Mouse (Mus musculus): ENCODE measurements around the gene Wdr54. TPM values are rescaled to one million over a fixed set of nuclear protein-coding genes. Genes with fewer than 3 reads are reported as not detected.
"Not testable (repeated sequence)": the region's sequence is repeated elsewhere in the genome, so short reads cannot be mapped to it uniquely, and the experiment has no call there.

Gene Wdr54
- total RNA-seq, 2 experiments from 2014 or later, result not detected

- no peak for ATAC-seq (replicated peaks; ENCODE audit: low FRiP score, poor library complexity, severe bottlenecking)
Observed at GRCm38 (mm10) chr6:83161921-83162641, 5.9 kb upstream of the Wdr54 start.

GRCm38 (mm10) chr6:83161442-83161841 lies 5.2 kb upstream of the Wdr54 start:
- ATAC-seq (replicated peaks; ENCODE audit: low FRiP score, poor library complexity, severe bottlenecking), result no peak

DNA sequence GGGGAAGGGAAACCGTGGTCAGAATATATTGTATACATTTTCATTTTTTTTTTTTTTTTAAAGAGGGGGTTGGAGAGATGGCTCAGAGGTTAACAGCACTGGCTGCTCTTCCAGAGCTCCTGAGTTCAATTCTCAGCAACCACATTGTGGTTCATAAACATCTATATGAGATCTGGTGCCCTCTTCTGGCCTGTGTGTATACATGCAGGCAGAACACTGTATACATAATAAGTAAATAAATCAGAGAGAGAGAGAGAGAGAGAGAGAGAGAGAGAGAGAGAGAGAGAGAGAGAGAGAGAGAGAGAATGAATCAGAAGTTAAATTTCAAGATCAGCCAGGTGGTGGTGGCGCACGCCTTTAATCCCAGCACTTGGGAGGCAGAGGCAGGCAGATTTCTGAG lies 3.3 kb upstream of the Wdr54 start:
- ATAC-seq (replicated peaks; ENCODE audit: low FRiP score, poor library complexity, severe bottlenecking), result not testable (repeated sequence)

DNA sequence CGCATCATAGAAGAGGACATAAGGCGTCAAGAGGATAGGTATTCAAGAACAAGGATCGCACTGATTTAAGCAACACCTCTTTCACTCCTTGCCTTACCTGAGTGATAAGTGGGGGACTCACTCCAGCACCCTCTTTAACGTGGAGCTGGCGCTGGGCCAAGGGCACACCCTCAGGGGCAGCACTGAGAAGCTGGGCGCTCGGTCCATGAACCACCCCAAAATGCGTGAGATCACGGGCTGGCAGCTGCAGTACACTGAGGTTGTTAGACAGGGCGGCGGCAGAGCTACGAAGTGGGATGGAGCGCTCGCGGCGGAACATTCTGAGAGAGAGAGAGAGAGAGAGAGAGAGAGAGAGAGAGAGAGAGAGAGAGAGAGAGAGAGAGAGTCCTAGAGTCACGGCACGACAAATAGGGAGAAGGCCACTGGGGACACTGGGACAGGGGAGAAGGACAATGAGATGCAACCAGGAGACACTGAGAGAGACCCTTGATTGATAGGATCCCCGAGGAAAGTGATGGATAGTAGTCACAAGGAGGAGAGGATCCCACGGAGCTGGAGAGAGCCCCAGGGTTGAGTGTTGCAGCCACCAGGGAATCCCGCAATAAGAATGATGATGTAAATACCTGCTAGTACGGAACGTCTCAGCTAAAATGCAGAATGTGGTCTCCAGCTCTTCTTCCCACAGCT lies 502 bp downstream of the Wdr54 start:
- ATAC-seq (replicated peaks; ENCODE audit: low FRiP score, poor library complexity, severe bottlenecking), result no peak

- no peak for ATAC-seq (replicated peaks; ENCODE audit: low FRiP score, poor library complexity, severe bottlenecking)
Observed at GRCm38 (mm10) chr6:83153485-83153884, 2.7 kb downstream of the Wdr54 start.

GRCm38 (mm10) chr6:83153038-83153437 lies 3.2 kb downstream of the Wdr54 start:
- ATAC-seq (replicated peaks; ENCODE audit: low FRiP score, poor library complexity, severe bottlenecking), result no peak

- ATAC-seq (replicated peaks; ENCODE audit: low FRiP score, poor library complexity, severe bottlenecking), result no peak
Observed at GRCm38 (mm10) chr6:83151721-83152120, 4.5 kb downstream of the Wdr54 start.

GRCm38 (mm10) chr6:83147280-83147679 lies 8.9 kb downstream of the Wdr54 start:
- ATAC-seq (replicated peaks; ENCODE audit: low FRiP score, poor library complexity, severe bottlenecking), result no peak

GRCm38 (mm10) chr6:83145805-83146204 lies 10.4 kb downstream of the Wdr54 start:
- no peak for ATAC-seq (replicated peaks; ENCODE audit: low FRiP score, poor library complexity, severe bottlenecking)

DNA sequence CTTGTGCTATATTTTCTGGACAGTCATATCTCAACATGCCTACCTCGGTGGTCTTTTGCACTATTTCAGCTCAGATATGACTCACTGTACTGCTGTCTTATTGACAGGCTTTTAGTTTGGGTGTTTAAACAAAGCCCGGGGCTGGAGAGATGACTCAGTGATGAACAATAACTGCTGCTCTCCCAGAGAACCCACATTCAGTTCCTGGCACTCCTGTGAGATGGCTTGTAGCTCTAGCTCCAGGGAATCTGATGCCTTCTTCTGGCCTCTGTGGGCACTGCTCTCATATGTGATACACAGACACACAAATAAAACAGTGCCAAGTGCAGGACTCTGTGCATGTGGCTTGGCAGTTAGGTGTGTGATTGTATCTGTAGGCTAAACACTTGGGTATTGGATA lies 11.0 kb downstream of the Wdr54 start:
- no peak for ATAC-seq (replicated peaks; ENCODE audit: low FRiP score, poor library complexity, severe bottlenecking)

DNA sequence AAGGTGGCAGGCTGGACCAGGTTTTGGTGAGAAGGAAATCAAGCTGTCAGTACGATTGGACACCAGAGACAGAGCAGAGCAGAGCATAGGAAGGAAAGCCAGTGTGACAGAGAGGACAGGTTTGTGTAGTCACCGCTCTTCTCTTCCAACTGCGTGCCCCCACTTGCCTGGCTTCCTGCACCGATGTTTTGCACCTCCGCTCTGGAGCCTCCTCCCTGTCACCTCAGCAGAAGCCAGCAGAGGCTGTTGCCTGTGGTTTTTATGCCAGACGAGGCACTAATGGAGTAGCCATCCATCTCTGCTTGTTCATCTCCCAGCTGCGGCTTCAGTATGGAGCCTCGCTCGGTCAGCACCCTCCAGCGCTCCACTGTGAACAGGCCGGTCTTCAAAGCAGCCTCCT lies 13.3 kb downstream of the Wdr54 start:
- no peak for ATAC-seq (replicated peaks; ENCODE audit: low FRiP score, poor library complexity, severe bottlenecking)

GRCm38 (mm10) chr6:83142211-83142731 lies 13.9 kb downstream of the Wdr54 start:
- no peak for ATAC-seq (replicated peaks; ENCODE audit: low FRiP score, poor library complexity, severe bottlenecking)

- ATAC-seq (replicated peaks; ENCODE audit: low FRiP score, poor library complexity, severe bottlenecking), result no peak
Observed at GRCm38 (mm10) chr6:83141636-83142035, 14.6 kb downstream of the Wdr54 start.

GRCm38 (mm10) chr6:83140044-83140443 lies 16.2 kb downstream of the Wdr54 start:
- no peak for ATAC-seq (replicated peaks; ENCODE audit: low FRiP score, poor library complexity, severe bottlenecking)

DNA sequence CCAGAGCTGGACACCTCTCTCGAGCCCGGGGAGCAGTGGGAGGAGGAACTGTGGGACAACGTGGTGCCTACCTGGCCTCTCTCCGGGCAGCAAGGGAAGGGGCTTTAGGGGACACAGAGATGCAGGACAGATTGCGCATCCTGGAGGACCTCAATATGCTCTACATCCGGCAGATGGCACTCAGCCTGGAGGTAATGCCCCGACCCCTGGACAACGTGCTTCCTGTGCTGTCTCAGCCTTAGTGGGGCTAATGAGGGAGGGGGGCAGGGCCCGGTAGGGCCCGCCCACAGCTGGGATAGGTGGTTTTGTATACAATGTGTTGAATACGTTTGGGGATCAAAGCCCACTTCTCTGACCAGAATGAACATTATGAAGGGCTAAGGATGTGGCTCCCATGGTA lies 18.1 kb downstream of the Wdr54 start:
- ATAC-seq (replicated peaks; ENCODE audit: low FRiP score, poor library complexity, severe bottlenecking), result no peak

- ATAC-seq (replicated peaks; ENCODE audit: low FRiP score, poor library complexity, severe bottlenecking), result no peak
Observed at GRCm38 (mm10) chr6:83137576-83137950, 18.6 kb downstream of the Wdr54 start.

DNA sequence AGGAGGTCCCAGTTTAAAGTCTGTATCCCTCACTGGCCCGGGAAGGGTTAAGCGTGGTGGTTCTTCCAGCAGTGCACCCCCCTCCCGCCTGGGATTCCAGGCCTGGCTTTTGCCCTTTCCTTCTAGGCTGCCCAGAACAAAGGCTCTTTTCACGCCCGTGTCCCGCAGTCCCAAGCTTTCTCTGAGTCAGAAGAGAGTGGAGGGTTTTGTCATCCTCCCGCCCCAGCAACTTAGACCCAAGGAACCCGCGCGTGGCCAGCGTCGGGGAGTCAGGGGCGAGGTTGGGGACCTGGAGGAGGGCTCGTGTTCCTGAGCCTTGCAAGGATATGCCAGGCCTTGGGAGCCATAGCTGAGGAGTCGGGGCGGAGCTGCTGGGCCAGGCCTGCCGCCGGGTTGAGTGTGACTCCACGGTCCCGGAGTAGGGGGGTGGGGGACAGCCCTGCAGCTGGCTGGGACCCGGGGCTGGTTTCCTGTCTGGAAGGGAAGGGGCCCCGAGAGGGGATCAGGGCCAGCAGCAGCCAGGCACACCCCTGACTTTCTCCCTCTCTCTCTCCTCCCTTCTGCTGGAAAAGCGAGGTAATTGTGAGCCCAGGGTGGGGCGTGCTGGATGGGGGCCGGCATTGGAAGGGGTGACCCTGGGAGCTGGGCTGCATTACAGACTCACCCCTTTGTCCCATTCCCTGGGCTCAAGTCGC lies 19.2 kb downstream of the Wdr54 start:
- ATAC-seq (replicated peaks; ENCODE audit: low FRiP score, poor library complexity, severe bottlenecking), result no peak

GRCm38 (mm10) chr6:83136291-83136880 lies 19.8 kb downstream of the Wdr54 start:
- ATAC-seq (replicated peaks; ENCODE audit: low FRiP score, poor library complexity, severe bottlenecking), result no peak

- no peak for ATAC-seq (replicated peaks; ENCODE audit: low FRiP score, poor library complexity, severe bottlenecking)
Observed at GRCm38 (mm10) chr6:83135571-83136161, 20.5 kb downstream of the Wdr54 start.

DNA sequence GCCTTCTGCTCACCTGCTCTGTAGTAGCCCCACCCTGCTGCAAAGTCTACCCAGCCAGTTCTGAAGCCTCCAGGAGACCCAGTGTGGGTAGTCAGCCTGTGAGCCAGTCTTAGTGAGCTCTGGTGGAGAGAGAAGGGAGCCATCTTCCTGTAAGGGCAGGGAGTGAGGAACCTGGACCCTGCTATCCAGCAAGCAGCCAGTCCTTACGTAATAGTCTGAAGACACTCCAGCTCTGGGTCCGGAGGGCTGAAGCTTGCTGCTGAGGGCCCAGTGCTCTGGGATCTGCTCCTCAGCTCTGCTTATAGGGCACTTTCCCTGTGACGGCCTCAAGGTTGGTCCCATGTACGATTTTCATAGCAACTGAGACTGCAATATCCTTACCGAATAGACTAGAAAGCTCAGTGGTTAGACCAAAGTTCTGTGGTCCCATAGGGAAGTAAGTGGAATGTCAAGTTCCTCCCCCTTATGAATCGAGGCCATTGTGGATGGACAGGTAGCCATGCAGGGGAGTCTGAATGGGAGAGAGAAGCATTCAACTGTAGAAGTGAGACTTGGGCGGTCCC lies 21.2 kb downstream of the Wdr54 start, which contains the start of gene Rtkn:
Gene Rtkn, plus strand, starts transcription at position 513 of the 563 bp plus-strand sequence.
- no peak for ATAC-seq (replicated peaks; ENCODE audit: low FRiP score, poor library complexity, severe bottlenecking)

All from erythroblast, adult 5-6 weeks (primary cell).